Mouse (Mus musculus): Measurements from ENCODE around the gene Pax2. TPM values are rescaled to one million over a fixed set of nuclear protein-coding genes. Genes with fewer than 3 reads are reported as not detected.
A peak's percentile ranks its signal among the peaks of the same experiment; 100 is the strongest.

Pax2 gene
- total and polyA plus RNA-seq, 2 experiments from 2014 or later: not detected

DNA sequence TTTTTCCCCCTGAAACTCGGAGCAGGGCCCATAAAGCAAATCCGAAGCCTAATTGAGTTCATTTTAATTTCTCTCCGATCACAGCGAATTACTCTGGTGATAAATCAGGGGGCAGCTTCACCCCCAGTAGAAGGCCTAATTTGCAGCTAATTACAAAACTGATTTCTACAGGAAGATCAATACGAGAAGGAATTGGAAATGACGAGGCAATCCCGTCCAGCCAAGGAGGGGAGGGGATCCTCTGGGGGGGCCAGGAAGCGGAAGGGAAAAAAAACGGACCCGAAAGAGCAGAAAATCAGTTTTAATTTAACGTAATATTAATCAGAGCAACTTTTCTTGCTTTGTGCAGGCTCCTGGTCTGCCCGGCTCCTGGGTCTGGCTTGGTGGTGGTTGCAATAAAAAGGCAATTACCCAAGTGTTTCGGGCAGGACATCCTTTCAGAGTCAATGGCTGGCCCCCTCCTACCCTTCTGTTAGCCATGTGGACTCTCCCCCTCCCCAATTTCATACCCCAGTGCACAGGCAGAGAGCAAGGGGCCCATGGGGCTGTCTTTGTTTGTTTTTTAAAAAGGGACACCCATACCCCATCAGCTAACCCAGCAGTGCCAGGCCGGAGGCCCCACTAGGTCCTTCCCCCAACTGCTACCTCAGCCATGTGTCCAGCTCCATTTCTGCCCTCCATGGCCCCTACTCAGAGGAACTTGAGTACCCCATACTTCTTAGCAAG lies 61.7 kb downstream of the Pax2 start:
- Histone ChIP-seq H3K27ac (ENCODE audit: low read depth) (no peak overlapping the region), H3K9ac (replicated peaks; ENCODE audit: low read depth, low read length) (no peak overlapping the region), H3K36me3 (replicated peaks; ENCODE audit: control insufficient read depth, insufficient read depth, low read length) (no peaks in the 10 kb centered on the region), H3K9me3 (replicated peaks; ENCODE audit: control insufficient read depth, low read length) (no peaks in the 10 kb centered on the region), H3K27me3 (ENCODE audit: control insufficient read depth, insufficient read depth, low read length) (peaks cover 34% of the 10 kb centered on the region), H3K4me1 (ENCODE audit: control insufficient read depth, insufficient read depth) (no peaks in the 10 kb centered on the region), H3K4me3 (ENCODE audit: low read depth, low read length) (no peak overlapping the region), H3K4me2 (ENCODE audit: low read depth, low read length) (no peak overlapping the region)
- ATAC-seq (ENCODE audit: insufficient read depth, low read depth): no peak
- 75% methylated on average over 14 of the region's 14 CpGs for WGBS
- DNase-seq (ENCODE audit: low spot score): no peak
- TF ChIP-seq EP300 (IDR thresholded peaks at IDR 0.05; ENCODE audit: low read depth) (no peak), CTCF (IDR thresholded peaks at IDR 0.05; ENCODE audit: low read depth) (no peak)

GRCm38 (mm10) chr19:44818676-44819075 lies 62.8 kb downstream of the Pax2 start:
- WGBS: 60% methylated on average over 6 of the region's 6 CpGs
- Histone ChIP-seq H3K4me2 (ENCODE audit: low read depth, low read length) (no peak overlapping the region), H3K27me3 (ENCODE audit: control insufficient read depth, insufficient read depth, low read length) (peaks cover 42% of the 10 kb centered on the region), H3K27ac (ENCODE audit: low read depth) (no peak overlapping the region), H3K4me1 (ENCODE audit: control insufficient read depth, insufficient read depth) (no peaks in the 10 kb centered on the region), H3K9ac (replicated peaks; ENCODE audit: low read depth, low read length) (no peak overlapping the region), H3K4me3 (ENCODE audit: low read depth, low read length) (no peak overlapping the region), H3K36me3 (replicated peaks; ENCODE audit: control insufficient read depth, insufficient read depth, low read length) (no peaks in the 10 kb centered on the region), H3K9me3 (replicated peaks; ENCODE audit: control insufficient read depth, low read length) (no peaks in the 10 kb centered on the region)
- TF ChIP-seq EP300 (IDR thresholded peaks at IDR 0.05; ENCODE audit: low read depth) (no peak), CTCF (IDR thresholded peaks at IDR 0.05; ENCODE audit: low read depth) (no peak)
- ATAC-seq (ENCODE audit: insufficient read depth, low read depth) (no peak), DNase-seq (ENCODE audit: low spot score) (no peak)

DNA sequence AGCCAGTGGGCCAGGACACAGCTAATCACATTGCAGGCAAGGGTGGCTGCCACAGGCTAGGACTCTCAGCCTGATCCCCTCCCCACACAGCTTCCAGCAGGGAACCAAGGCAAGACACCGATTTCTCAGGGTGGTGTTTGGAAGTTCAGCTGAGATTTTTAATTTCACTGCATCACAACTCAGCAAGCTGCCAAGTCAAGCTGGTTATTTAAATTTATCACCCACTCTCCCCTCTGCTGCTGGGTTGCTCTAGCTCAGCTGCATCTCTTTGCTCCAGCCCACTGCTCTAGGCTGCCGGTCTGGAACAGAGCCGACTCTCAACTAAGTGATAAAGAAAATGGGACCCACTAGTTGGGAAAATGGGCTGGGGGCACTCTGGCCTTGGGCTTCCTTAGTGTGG lies 65.7 kb downstream of the Pax2 start:
- TF ChIP-seq EP300 (IDR thresholded peaks at IDR 0.05; ENCODE audit: low read depth): no peak
- no peak for TF ChIP-seq CTCF (IDR thresholded peaks at IDR 0.05; ENCODE audit: low read depth)
- Histone ChIP-seq H3K9ac (replicated peaks; ENCODE audit: low read depth, low read length) (no peak overlapping the region), H3K4me2 (ENCODE audit: low read depth, low read length) (no peak overlapping the region), H3K9me3 (replicated peaks; ENCODE audit: control insufficient read depth, low read length) (no peaks in the 10 kb centered on the region), H3K4me3 (ENCODE audit: low read depth, low read length) (no peak overlapping the region), H3K4me1 (ENCODE audit: control insufficient read depth, insufficient read depth) (no peaks in the 10 kb centered on the region), H3K27me3 (ENCODE audit: control insufficient read depth, insufficient read depth, low read length) (peaks cover 54% of the 10 kb centered on the region), H3K27ac (ENCODE audit: low read depth) (no peak overlapping the region), H3K36me3 (replicated peaks; ENCODE audit: control insufficient read depth, insufficient read depth, low read length) (no peaks in the 10 kb centered on the region)
- ATAC-seq (ENCODE audit: insufficient read depth, low read depth) (no peak), DNase-seq (ENCODE audit: low spot score) (no peak)
- WGBS: 37% methylated on average over 3 of the region's 3 CpGs

GRCm38 (mm10) chr19:44822295-44822694 lies 66.5 kb downstream of the Pax2 start:
- DNase-seq (ENCODE audit: low spot score): no peak
- ATAC-seq (ENCODE audit: insufficient read depth, low read depth): no peak
- no peaks in the 10 kb centered on the region for H3K4me1 ChIP-seq (ENCODE audit: control insufficient read depth, insufficient read depth)
- H3K27me3 ChIP-seq (ENCODE audit: control insufficient read depth, insufficient read depth, low read length): peaks cover 54% of the 10 kb centered on the region
- H3K27ac ChIP-seq (ENCODE audit: low read depth): no peak overlapping the region
- TF ChIP-seq EP300 (IDR thresholded peaks at IDR 0.05; ENCODE audit: low read depth) (no peak), CTCF (IDR thresholded peaks at IDR 0.05; ENCODE audit: low read depth) (peak; percentile 24)
- H3K36me3 ChIP-seq (replicated peaks; ENCODE audit: control insufficient read depth, insufficient read depth, low read length): no peaks in the 10 kb centered on the region
- H3K9ac ChIP-seq (replicated peaks; ENCODE audit: low read depth, low read length): no peak overlapping the region
- WGBS: 55% methylated on average over 5 of the region's 5 CpGs
- no peak overlapping the region for H3K4me2 ChIP-seq (ENCODE audit: low read depth, low read length)
- H3K4me3 ChIP-seq (ENCODE audit: low read depth, low read length): no peak overlapping the region
- no peaks in the 10 kb centered on the region for H3K9me3 ChIP-seq (replicated peaks; ENCODE audit: control insufficient read depth, low read length)

- no peaks in the 10 kb centered on the region for H3K4me1 ChIP-seq (ENCODE audit: control insufficient read depth, insufficient read depth)
- H3K36me3 ChIP-seq (replicated peaks; ENCODE audit: control insufficient read depth, insufficient read depth, low read length): no peaks in the 10 kb centered on the region
- DNase-seq (ENCODE audit: low spot score) (no peak), ATAC-seq (ENCODE audit: insufficient read depth, low read depth) (no peak)
- TF ChIP-seq EP300 (IDR thresholded peaks at IDR 0.05; ENCODE audit: low read depth): no peak
- TF ChIP-seq CTCF (IDR thresholded peaks at IDR 0.05; ENCODE audit: low read depth): no peak
- no peak overlapping the region for H3K4me3 ChIP-seq (ENCODE audit: low read depth, low read length)
- no peaks in the 10 kb centered on the region for H3K9me3 ChIP-seq (replicated peaks; ENCODE audit: control insufficient read depth, low read length)
- no peak overlapping the region for H3K9ac ChIP-seq (replicated peaks; ENCODE audit: low read depth, low read length)
- H3K27me3 ChIP-seq (ENCODE audit: control insufficient read depth, insufficient read depth, low read length): peaks cover 64% of the 10 kb centered on the region
- no peak overlapping the region for H3K4me2 ChIP-seq (ENCODE audit: low read depth, low read length)
- WGBS: 57% methylated on average over 3 of the region's 3 CpGs
- H3K27ac ChIP-seq (ENCODE audit: low read depth): no peak overlapping the region
Observed at GRCm38 (mm10) chr19:44823657-44824056, 67.8 kb downstream of the Pax2 start.

All from heart, postnatal 0 days (tissue).